8 mouse cellular contexts compared by ENCODE assay signal in the genomic region with DNA sequence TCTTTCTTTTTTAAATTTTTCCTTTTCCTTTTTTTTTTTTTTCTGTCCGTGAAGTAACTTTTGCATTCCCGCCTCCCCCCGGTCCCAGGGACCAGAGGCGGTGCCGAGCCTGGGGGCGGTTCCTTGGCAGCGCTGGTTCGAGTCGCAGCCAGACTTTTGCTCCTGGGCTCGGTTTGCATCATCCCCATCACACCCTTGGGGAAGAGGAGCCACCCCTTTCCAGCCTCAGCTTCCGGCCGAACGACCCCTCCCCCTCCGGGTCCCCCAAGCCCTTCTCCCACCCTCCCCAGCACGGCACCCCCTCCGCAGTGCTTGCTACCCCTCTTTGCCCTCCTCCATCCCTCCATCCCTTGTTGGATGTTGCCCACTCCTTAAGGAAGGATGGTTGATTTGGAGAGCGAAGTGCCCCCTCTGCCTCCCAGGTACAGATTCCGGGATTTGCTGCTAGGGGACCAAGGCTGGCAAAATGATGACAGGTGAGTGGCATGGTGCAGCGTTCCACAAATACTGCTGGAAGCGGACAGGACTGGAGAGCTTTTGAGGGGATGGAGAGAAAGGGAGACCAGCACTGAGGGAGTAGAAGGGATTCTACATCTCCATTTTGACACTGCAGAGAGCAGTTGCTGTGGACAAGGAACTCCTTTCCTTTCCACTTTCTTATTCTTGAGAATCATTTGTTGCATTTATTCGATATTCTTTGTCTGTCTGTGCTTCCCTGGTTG. TPM values are rescaled to one million over a fixed set of nuclear protein-coding genes. Genes with fewer than 3 reads are reported as not detected.
DNase-seq lines count a peak whose midpoint lies in the region; ATAC-seq lines count a peak whose summit lies in the region.

Gene Kcnt2 (plus strand): TSS at position 283 of the 722 bp plus-strand sequence.

- no peaks in the 10 kb centered on the region for H3K36me3 ChIP-seq in forebrain, embryonic 13.5 days (ENCODE audit: poor library complexity, severe bottlenecking)
- H3K36me3 ChIP-seq in heart, embryonic 16.5 days (ENCODE audit: control insufficient read depth, insufficient read depth): no peaks in the 10 kb centered on the region
- H3K36me3 ChIP-seq in liver, embryonic 15.5 days (replicated peaks): no peaks in the 10 kb centered on the region

- no peaks in the 10 kb centered on the region for H3K9me3 ChIP-seq in forebrain, embryonic 13.5 days (replicated peaks)
- H3K9me3 ChIP-seq in heart, embryonic 16.5 days (replicated peaks; ENCODE audit: control insufficient read depth, low read length): no peaks in the 10 kb centered on the region
- H3K9me3 ChIP-seq in liver, embryonic 15.5 days (replicated peaks): no peaks in the 10 kb centered on the region

- peaks cover 7% of the 10 kb centered on the region; the same call in 1 of the 2 replicates for H3K4me1 ChIP-seq in forebrain, embryonic 13.5 days
- H3K4me1 ChIP-seq in heart, embryonic 16.5 days (ENCODE audit: control insufficient read depth, insufficient read depth, low read length): peaks cover 5% of the 10 kb centered on the region
- H3K4me1 ChIP-seq in liver, embryonic 15.5 days (replicated peaks): no peaks in the 10 kb centered on the region

- DNase-seq in cerebellum, postnatal 14 days: peak; percentile 38 to 44
- no peak for DNase-seq in cerebellum, adult 18-20 months
- DNase-seq in layer of hippocampus, adult 18-20 months (ENCODE audit: low spot score in 2 of 2): peak; percentile 25 to 73
- peak; percentile 71 to 74 for DNase-seq in right cerebral cortex, postnatal 10 days (ENCODE audit: low spot score in 2 of 2)

- H3K4me2 ChIP-seq in forebrain, embryonic 13.5 days: peak within 1 kb of the TSS; percentile 75
- H3K4me2 ChIP-seq in heart, embryonic 16.5 days (ENCODE audit: low read depth, low read length): peak within 1 kb of the TSS; percentile 92
- peak within 1 kb of the TSS; percentile 58 for H3K4me2 ChIP-seq in liver, embryonic 15.5 days

- peak within 1 kb of the TSS; percentile 58 for H3K4me3 ChIP-seq in forebrain, embryonic 13.5 days
- H3K4me3 ChIP-seq in heart, embryonic 16.5 days (ENCODE audit: low read length): peak within 1 kb of the TSS; percentile 58
- H3K4me3 ChIP-seq in liver, embryonic 15.5 days (replicated peaks): peak within 1 kb of the TSS; percentile 35

- H3K27ac ChIP-seq in forebrain, embryonic 13.5 days: no peak within 1 kb of the TSS
- H3K27ac ChIP-seq in heart, embryonic 16.5 days (ENCODE audit: low read length): no peak within 1 kb of the TSS
- no peak within 1 kb of the TSS for H3K27ac ChIP-seq in liver, embryonic 15.5 days (replicated peaks)

- ATAC-seq in forebrain, embryonic 13.5 days: peak; percentile 75
- 0 out of 2 replicates have a peak, but pooled peaks have one; percentile 33 for ATAC-seq in heart, embryonic 16.5 days (replicated peaks; ENCODE audit: extremely low read depth, insufficient read depth, low FRiP score)
- ATAC-seq in liver, embryonic 15.5 days (ENCODE audit: insufficient read depth): no peak
- no peak for ATAC-seq in activated CD4-positive, CD25-positive, alpha-beta regulatory T cell, adult 4 months

- peak within 1 kb of the TSS; percentile 68 for H3K9ac ChIP-seq in forebrain, embryonic 13.5 days
- H3K9ac ChIP-seq in heart, embryonic 16.5 days (ENCODE audit: low read length): peak within 1 kb of the TSS; percentile 52
- no peak within 1 kb of the TSS for H3K9ac ChIP-seq in liver, embryonic 15.5 days

- 1% methylated on average over 21 of the region's 21 CpGs for WGBS in forebrain, embryonic 13.5 days
- 3% methylated on average over 21 of the region's 21 CpGs for WGBS in heart, embryonic 16.5 days
- WGBS in liver, embryonic 15.5 days (ENCODE audit: insufficient replicate concordance): 1% methylated on average over 21 of the region's 21 CpGs

- H3K27me3 ChIP-seq in forebrain, embryonic 13.5 days: no peaks in the 10 kb centered on the region
- H3K27me3 ChIP-seq in heart, embryonic 16.5 days (ENCODE audit: control insufficient read depth, insufficient read depth, low read length): no peaks in the 10 kb centered on the region
- H3K27me3 ChIP-seq in liver, embryonic 15.5 days: no peaks in the 10 kb centered on the region

RNA-seq across cellular contexts. Expression of gene Kcnt2, which starts in this region (rescaled TPM):
- 1.5 and 2.0 TPM in 2 replicates for polyA plus RNA-seq in forebrain, embryonic 13.5 days (2015; fragmentation: Nextera tagmentation; extraction: Ambion mirVana)
- 0.64 and 0.81 TPM in 2 replicates for polyA plus RNA-seq in heart, embryonic 16.5 days (2015; fragmentation: Nextera tagmentation; extraction: Ambion mirVana)
- total RNA-seq in layer of hippocampus, adult 18-20 months (2021): 10 to 100 TPM; 38.5 to 40.7 TPM
- polyA plus RNA-seq in liver, embryonic 15.5 days (2015; fragmentation: Nextera tagmentation; extraction: Ambion mirVana): 0.10 and 0.12 TPM in 2 replicates
- polyA plus RNA-seq in activated CD4-positive, CD25-positive, alpha-beta regulatory T cell, adult 4 months (2017; shearing (Covaris generic)): not detected

Comparison
In these comparisons a context has a peak if more than half of its experiments do, and no peak if none do; other contexts are left out.
1. DNase-seq: peak in cerebellum, postnatal 14 days (2 of 2), layer of hippocampus, adult 18-20 months (2 of 2) and right cerebral cortex, postnatal 10 days (2 of 2); none in cerebellum, adult 18-20 months (0 of 2).
2. Peak in ATAC-seq, H3K4me3 ChIP-seq, H3K9ac ChIP-seq and H3K4me2 ChIP-seq in heart, embryonic 16.5 days; RNA of the gene not detected or under 1 TPM.
3. Peak in every context shown above with its lines, with median percentiles within 50 percentile points of each other: H3K4me2 ChIP-seq and H3K4me3 ChIP-seq.